Mouse (Mus musculus): ENCODE measurements around the gene Gtf2ird1. TPM values are rescaled to one million over a fixed set of nuclear protein-coding genes. Genes with fewer than 3 reads are reported as not detected.

Gtf2ird1 gene
- polyA plus RNA-seq, 1 experiment from 2014 or later, result 46.7 TPM

GRCm38 (mm10) chr5:134462731-134463130 is 6.2 kb upstream of the Gtf2ird1 start:
- Histone ChIP-seq H3K4me1 (replicated peaks; ENCODE audit: insufficient read depth, low read length) (no peaks in the 10 kb centered on the region; the same call in 1 of the 2 replicates), H3K27ac (no peak overlapping the region), H3K4me2 (ENCODE audit: low read length) (no peak overlapping the region), H3K4me3 (replicated peaks; ENCODE audit: low read depth, low read length) (no peak overlapping the region), H3K27me3 (ENCODE audit: insufficient read depth, low read length) (no peaks in the 10 kb centered on the region), H3K9ac (ENCODE audit: low read depth, low read length) (no peak overlapping the region), H3K36me3 (ENCODE audit: insufficient read depth, low read length) (no peaks in the 10 kb centered on the region), H3K9me3 (replicated peaks; ENCODE audit: low read length) (no peaks in the 10 kb centered on the region)
- no peak for ATAC-seq (replicated peaks; ENCODE audit: low FRiP score, low read depth)
- no peak for TF ChIP-seq CTCF (IDR thresholded peaks at IDR 0.05; ENCODE audit: low read depth)
- 75% methylated on average over 8 of the region's 8 CpGs for WGBS
- DNase-seq (ENCODE audit: low spot score), result no peak

- Histone ChIP-seq H3K9me3 (replicated peaks; ENCODE audit: low read length) (no peaks in the 10 kb centered on the region), H3K9ac (ENCODE audit: low read depth, low read length) (no peak overlapping the region), H3K27me3 (ENCODE audit: insufficient read depth, low read length) (no peaks in the 10 kb centered on the region), H3K4me1 (replicated peaks; ENCODE audit: insufficient read depth, low read length) (no peaks in the 10 kb centered on the region; the same call in 1 of the 2 replicates), H3K36me3 (ENCODE audit: insufficient read depth, low read length) (no peaks in the 10 kb centered on the region), H3K4me2 (ENCODE audit: low read length) (no peak overlapping the region), H3K4me3 (replicated peaks; ENCODE audit: low read depth, low read length) (no peak overlapping the region), H3K27ac (no peak overlapping the region)
- 72% methylated on average over 2 of the region's 2 CpGs for WGBS
- no peak for TF ChIP-seq CTCF (IDR thresholded peaks at IDR 0.05; ENCODE audit: low read depth)
- ATAC-seq (replicated peaks; ENCODE audit: low FRiP score, low read depth), result no peak
- DNase-seq (ENCODE audit: low spot score), result no peak
These were observed 5.8 kb upstream of the Gtf2ird1 start for GRCm38 (mm10) chr5:134462316-134462715.

- WGBS, result 97% methylated on average over 4 of the region's 4 CpGs
- Histone ChIP-seq H3K4me2 (ENCODE audit: low read length) (no peak overlapping the region), H3K4me3 (replicated peaks; ENCODE audit: low read depth, low read length) (no peak overlapping the region), H3K9me3 (replicated peaks; ENCODE audit: low read length) (no peaks in the 10 kb centered on the region), H3K27ac (no peak overlapping the region), H3K27me3 (ENCODE audit: insufficient read depth, low read length) (no peaks in the 10 kb centered on the region), H3K9ac (ENCODE audit: low read depth, low read length) (no peak overlapping the region), H3K36me3 (ENCODE audit: insufficient read depth, low read length) (no peaks in the 10 kb centered on the region), H3K4me1 (replicated peaks; ENCODE audit: insufficient read depth, low read length) (no peaks in the 10 kb centered on the region)
- ATAC-seq (replicated peaks; ENCODE audit: low FRiP score, low read depth) (no peak), DNase-seq (ENCODE audit: low spot score) (no peak)
- no peak for TF ChIP-seq CTCF (IDR thresholded peaks at IDR 0.05; ENCODE audit: low read depth)
These were observed 4.0 kb upstream of the Gtf2ird1 start for GRCm38 (mm10) chr5:134460546-134460945.

GRCm38 (mm10) chr5:134459096-134459495 is 2.6 kb upstream of the Gtf2ird1 start:
- peak; percentile 16; the same call in 1 of the 2 replicates for TF ChIP-seq CTCF (IDR thresholded peaks at IDR 0.05; ENCODE audit: low read depth)
- ATAC-seq (replicated peaks; ENCODE audit: low FRiP score, low read depth), result no peak
- Histone ChIP-seq H3K4me1 (replicated peaks; ENCODE audit: insufficient read depth, low read length) (peaks cover 10% of the 10 kb centered on the region; the same call in 1 of the 2 replicates), H3K27ac (no peak overlapping the region), H3K27me3 (ENCODE audit: insufficient read depth, low read length) (no peaks in the 10 kb centered on the region), H3K36me3 (ENCODE audit: insufficient read depth, low read length) (no peaks in the 10 kb centered on the region), H3K9ac (ENCODE audit: low read depth, low read length) (no peak overlapping the region), H3K9me3 (replicated peaks; ENCODE audit: low read length) (no peaks in the 10 kb centered on the region), H3K4me3 (replicated peaks; ENCODE audit: low read depth, low read length) (no peak overlapping the region), H3K4me2 (ENCODE audit: low read length) (no peak overlapping the region)
- 88% methylated on average over 7 of the region's 7 CpGs for WGBS
- no peak for DNase-seq (ENCODE audit: low spot score)

GRCm38 (mm10) chr5:134458416-134458815 is 1.9 kb upstream of the Gtf2ird1 start:
- Histone ChIP-seq H3K9me3 (replicated peaks; ENCODE audit: low read length) (no peaks in the 10 kb centered on the region), H3K9ac (ENCODE audit: low read depth, low read length) (no peak overlapping the region), H3K27ac (no peak overlapping the region), H3K4me3 (replicated peaks; ENCODE audit: low read depth, low read length) (no peak overlapping the region), H3K36me3 (ENCODE audit: insufficient read depth, low read length) (no peaks in the 10 kb centered on the region), H3K4me1 (replicated peaks; ENCODE audit: insufficient read depth, low read length) (peaks cover 10% of the 10 kb centered on the region; the same call in 1 of the 2 replicates), H3K27me3 (ENCODE audit: insufficient read depth, low read length) (no peaks in the 10 kb centered on the region), H3K4me2 (ENCODE audit: low read length) (no peak overlapping the region)
- DNase-seq (ENCODE audit: low spot score), result no peak
- WGBS, result 80% methylated on average over 3 of the region's 3 CpGs
- no peak for ATAC-seq (replicated peaks; ENCODE audit: low FRiP score, low read depth)
- no peak for TF ChIP-seq CTCF (IDR thresholded peaks at IDR 0.05; ENCODE audit: low read depth)

DNA sequence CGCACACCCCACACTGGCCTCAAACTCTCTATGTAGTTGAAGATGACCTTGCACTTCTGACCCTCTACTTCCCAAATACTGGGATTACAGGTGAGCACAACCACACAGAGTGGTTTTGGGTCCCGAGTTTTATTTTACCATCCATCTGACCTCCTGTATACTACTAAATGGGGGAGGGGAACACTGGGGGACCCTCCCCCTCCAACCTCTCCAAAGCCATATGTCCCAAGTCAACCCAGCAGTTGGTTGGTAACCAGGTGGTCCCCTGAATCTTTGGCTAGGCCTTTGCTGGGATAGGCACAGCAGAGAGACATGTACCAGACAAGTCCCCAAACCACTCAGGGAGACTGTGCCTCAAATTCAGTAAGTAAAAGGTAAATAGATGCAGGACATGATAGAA is 855 bp upstream of the Gtf2ird1 start:
- H3K4me2 ChIP-seq (ENCODE audit: low read length), result no peak overlapping the region
- no peak for ATAC-seq (replicated peaks; ENCODE audit: low FRiP score, low read depth)
- no peak overlapping the region for H3K9ac ChIP-seq (ENCODE audit: low read depth, low read length)
- H3K27me3 ChIP-seq (ENCODE audit: insufficient read depth, low read length), result no peaks in the 10 kb centered on the region
- 91% methylated on average over 2 of the region's 2 CpGs for WGBS
- H3K36me3 ChIP-seq (ENCODE audit: insufficient read depth, low read length), result no peaks in the 10 kb centered on the region
- TF ChIP-seq CTCF (IDR thresholded peaks at IDR 0.05; ENCODE audit: low read depth), result no peak
- H3K4me3 ChIP-seq (replicated peaks; ENCODE audit: low read depth, low read length), result no peak overlapping the region
- H3K27ac ChIP-seq, result no peak overlapping the region
- DNase-seq (ENCODE audit: low spot score), result no peak
- peaks cover 10% of the 10 kb centered on the region; the same call in 1 of the 2 replicates for H3K4me1 ChIP-seq (replicated peaks; ENCODE audit: insufficient read depth, low read length)
- H3K9me3 ChIP-seq (replicated peaks; ENCODE audit: low read length), result no peaks in the 10 kb centered on the region

GRCm38 (mm10) chr5:134455914-134456423 is 547 bp downstream of the Gtf2ird1 start:
- no peaks in the 10 kb centered on the region for H3K9me3 ChIP-seq (replicated peaks; ENCODE audit: low read length)
- DNase-seq (ENCODE audit: low spot score), result peak; percentile 81
- 0 out of 2 replicates have a peak, but pooled peaks cover 5% of the 10 kb centered on the region for H3K36me3 ChIP-seq (ENCODE audit: insufficient read depth, low read length)
- H3K9ac ChIP-seq (ENCODE audit: low read depth, low read length), result peak overlapping the region; percentile 84
- H3K4me3 ChIP-seq (replicated peaks; ENCODE audit: low read depth, low read length), result peak overlapping the region; percentile 76
- no peaks in the 10 kb centered on the region for H3K27me3 ChIP-seq (ENCODE audit: insufficient read depth, low read length)
- peaks cover 10% of the 10 kb centered on the region; the same call in 1 of the 2 replicates for H3K4me1 ChIP-seq (replicated peaks; ENCODE audit: insufficient read depth, low read length)
- ATAC-seq (replicated peaks; ENCODE audit: low FRiP score, low read depth), result peak; percentile 59
- H3K27ac ChIP-seq, result peak overlapping the region; percentile 90
- WGBS, result under 1% methylated on average over 17 of the region's 17 CpGs
- no peak for TF ChIP-seq CTCF (IDR thresholded peaks at IDR 0.05; ENCODE audit: low read depth)
- peak overlapping the region; percentile 88 for H3K4me2 ChIP-seq (ENCODE audit: low read length)

Data from kidney, postnatal 0 days (tissue).